Mouse (Mus musculus) MEL (cell line): Measurements from ENCODE around the gene Zfp472. TPM values are rescaled to one million over a fixed set of nuclear protein-coding genes. Genes with fewer than 3 reads are reported as not detected.

Experiments
- DNase-seq: peaks from one replicate; pipeline ENCODE4 v3.0.0; 2011; ENCODE audit warnings: low read depth, low spot score
- H3K27ac ChIP-seq: 2 replicates; pipeline ENCODE4 v1.5.1; 2012; ENCODE audit warnings: low read depth, mild to moderate bottlenecking, control low read depth, low read length, moderate library complexity; ENCODE audit not compliant: control insufficient read depth
- H3K27me3 ChIP-seq, 2 experiments: fragments of 150-350 bp in 1 of 2; sonication (generic) in 1 of 2; 2 replicates each; pipeline ENCODE4 v1.6.1; 2012; ENCODE audit warnings: low read length in 2 of 2, mild to moderate bottlenecking in 2 of 2, improper control_type of control experiment in 1 of 2, moderate library complexity in 1 of 2; ENCODE audit not compliant: insufficient read depth in 2 of 2, control insufficient read depth in 1 of 2
- H3K36me3 ChIP-seq, 2 experiments: 2 replicates each; pipeline ENCODE4 v1.6.1; 2012 to 2014; ENCODE audit warnings: low read length in 2 of 2, improper control_type of control experiment in 1 of 2, inconsistent platforms in 1 of 2, mild to moderate bottlenecking in 1 of 2; ENCODE audit not compliant: insufficient read depth in 2 of 2, control insufficient read depth in 1 of 2
- H3K4me1 ChIP-seq, 2 experiments: fragments of 150-350 bp in 1 of 2; sonication (generic) in 1 of 2; 2 replicates each; pipeline ENCODE4 v1.6.1; 2012; ENCODE audit warnings: low read length in 2 of 2, improper control_type of control experiment in 1 of 2, mild to moderate bottlenecking in 1 of 2; ENCODE audit not compliant: insufficient read depth in 2 of 2, control insufficient read depth in 1 of 2
- H3K4me3 ChIP-seq, 2 experiments: fragments of 150-350 bp in 1 of 2; sonication (generic) in 1 of 2; 2 replicates each; pipeline ENCODE4 v1.5.1; 2012; ENCODE audit warnings: low read depth in 2 of 2, low read length in 2 of 2, mild to moderate bottlenecking in 2 of 2, moderate library complexity in 2 of 2, control low read depth in 1 of 2, improper control_type of control experiment in 1 of 2; ENCODE audit not compliant: control insufficient read depth in 1 of 2, insufficient read depth in 1 of 2
- H3K79me2 ChIP-seq: 2 replicates; pipeline ENCODE4 v1.6.1; 2012; ENCODE audit warnings: mild to moderate bottlenecking, low read length, moderate library complexity; ENCODE audit not compliant: control insufficient read depth, poor library complexity, insufficient read depth
- H3K9ac ChIP-seq: 2 replicates; pipeline ENCODE4 v1.6.1; 2012; ENCODE audit warnings: low read depth, mild to moderate bottlenecking, control low read depth, low read length, moderate library complexity; ENCODE audit not compliant: control insufficient read depth, poor library complexity, severe bottlenecking
- H3K9me3 ChIP-seq: fragments of 150-350 bp; sonication (generic); replicated peaks from 2 replicates; pipeline ENCODE4 v1.6.1; 2012; ENCODE audit warnings: mild to moderate bottlenecking, low read length, improper control_type of control experiment, moderate library complexity; ENCODE audit not compliant: insufficient read depth
- CHD1 ChIP-seq: IDR thresholded peaks from 2 replicates; pipeline ENCODE4 v1.6.1; 2012; ENCODE audit warnings: low read depth, mild to moderate bottlenecking, inconsistent platforms, low read length, improper control_type of control experiment
- CHD2 ChIP-seq: IDR thresholded peaks from 2 replicates; pipeline ENCODE4 v1.6.1; 2011; ENCODE audit warnings: low read length, improper control_type of control experiment
- CTCF ChIP-seq, 3 experiments: IDR thresholded peaks in 2 of 3; conservative IDR thresholded peaks in 1 of 3; 2 replicates each; pipeline ENCODE4 v1.5.1; 2011 to 2012; ENCODE audit warnings: low read length in 3 of 3, low read depth in 2 of 3, mild to moderate bottlenecking in 2 of 3, improper control_type of control experiment in 1 of 3, inconsistent platforms in 1 of 3, mixed read lengths in 1 of 3, moderate library complexity in 1 of 3; ENCODE audit not compliant: control insufficient read depth in 1 of 3, insufficient read depth in 1 of 3, poor library complexity in 1 of 3, severe bottlenecking in 1 of 3
- ELF1 ChIP-seq: IDR thresholded peaks from 2 replicates; pipeline ENCODE4 v1.6.1; 2014; ENCODE audit warnings: low read depth, mild to moderate bottlenecking, inconsistent platforms, low read length, improper control_type of control experiment, moderate library complexity
- EP300 ChIP-seq, 2 experiments: IDR thresholded peaks; 2 replicates each; pipeline ENCODE4 v1.6.1; 2011; ENCODE audit warnings: improper control_type of control experiment in 2 of 2, low read length in 2 of 2, low read depth in 1 of 2, mild to moderate bottlenecking in 1 of 2
- GABPA ChIP-seq: IDR thresholded peaks from 2 replicates; pipeline ENCODE4 v1.6.1; 2012; ENCODE audit warnings: low read depth, mild to moderate bottlenecking, inconsistent platforms, low read length, improper control_type of control experiment, moderate library complexity
- MAZ ChIP-seq: IDR thresholded peaks from 2 replicates; pipeline ENCODE4 v1.6.1; 2012; ENCODE audit warnings: low read depth, mild to moderate bottlenecking, inconsistent platforms, low read length, improper control_type of control experiment
- MYC ChIP-seq: IDR thresholded peaks from 2 replicates; pipeline ENCODE4 v1.6.1; 2011; ENCODE audit warnings: low read depth, mild to moderate bottlenecking, low read length, improper control_type of control experiment, moderate library complexity
- NELFE ChIP-seq: IDR thresholded peaks from 2 replicates; pipeline ENCODE4 v1.6.1; 2011; ENCODE audit warnings: low read depth, low read length, improper control_type of control experiment
- RAD21 ChIP-seq: IDR thresholded peaks from 2 replicates; pipeline ENCODE4 v1.6.1; 2011; ENCODE audit warnings: mild to moderate bottlenecking, low read depth, low read length, improper control_type of control experiment
- RCOR1 ChIP-seq: IDR thresholded peaks from 2 replicates; pipeline ENCODE4 v1.6.1; 2012; ENCODE audit warnings: low read depth, mild to moderate bottlenecking, inconsistent platforms, low read length, improper control_type of control experiment
- SMC3 ChIP-seq: IDR thresholded peaks from 2 replicates; pipeline ENCODE4 v1.6.1; 2011; ENCODE audit warnings: low read depth, low read length, improper control_type of control experiment
- TBP ChIP-seq: IDR thresholded peaks from 2 replicates; pipeline ENCODE4 v1.8.0; 2011; ENCODE audit warnings: low read depth, low read length, improper control_type of control experiment
- ZKSCAN1 ChIP-seq: IDR thresholded peaks from 2 replicates; pipeline ENCODE4 v1.6.1; 2012; ENCODE audit warnings: low read depth, mild to moderate bottlenecking, inconsistent platforms, low read length, improper control_type of control experiment, moderate library complexity
- ZNF384 ChIP-seq: IDR thresholded peaks from 2 replicates; pipeline ENCODE4 v1.6.1; 2012; ENCODE audit warnings: low read depth, mild to moderate bottlenecking, inconsistent platforms, low read length, improper control_type of control experiment
- polyA plus RNA-seq, 2 experiments: library from polyadenylated mRNA; stranded (reverse) in 1 of 2; unstranded in 1 of 2; fragments of >175 nt in 1 of 2; fragments of >200 nt in 1 of 2; gene quantifications; 2 replicates each; pipeline versions ENCODE4 v1.2.1 to v1.2.4; 2012; ENCODE audit warnings: low replicate concordance in 2 of 2, low read depth in 1 of 2; ENCODE audit not compliant: insufficient read length in 2 of 2, insufficient read depth in 1 of 2, missing spikeins in 1 of 2
- total RNA-seq: library from RNA; depleted of rRNA; stranded (reverse); fragments of 300-350 nt; gene quantifications from 2 replicates; pipeline ENCODE4 v1.2.3, GENCODE M21; 2012

Zfp472 gene
- total and polyA plus RNA-seq, 3 experiments, result 7.1 to 13.4 TPM; not detected in 1

DNA sequence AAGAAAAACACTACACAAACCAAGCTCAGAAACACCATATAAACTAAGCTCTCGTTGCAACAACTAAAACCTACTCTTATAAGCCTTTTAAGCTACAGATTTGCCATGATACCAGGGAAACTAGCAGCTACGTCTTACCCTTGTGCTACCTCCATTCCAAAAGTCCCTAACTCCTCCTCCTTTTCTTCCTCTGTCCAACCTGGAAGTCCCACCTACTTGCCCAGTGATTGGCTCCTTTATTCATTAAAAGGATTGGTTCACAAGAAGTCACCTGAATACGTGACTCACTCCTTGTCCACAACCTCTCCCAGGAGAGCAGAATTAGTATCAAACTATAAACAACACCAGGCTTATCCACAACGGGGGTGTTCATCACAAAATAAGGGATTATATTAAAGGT lies 20.7 kb downstream of the Zfp472 start:
- Histone ChIP-seq H3K4me1 (no peaks in the 10 kb centered on the region), H3K36me3 (no peaks in the 10 kb centered on the region), H3K27me3 (no peaks in the 10 kb centered on the region), H3K27ac (no peak overlapping the region), H3K9me3 (no peaks in the 10 kb centered on the region), H3K9ac (no peak overlapping the region), H3K79me2 (no peaks in the 10 kb centered on the region), H3K4me3 (no peak overlapping the region)
- no peak for DNase-seq
- TF ChIP-seq ZNF384 (no peak), ZKSCAN1 (no peak), RCOR1 (no peak), CHD1 (no peak), CHD2 (no peak), NELFE (no peak)

DNA sequence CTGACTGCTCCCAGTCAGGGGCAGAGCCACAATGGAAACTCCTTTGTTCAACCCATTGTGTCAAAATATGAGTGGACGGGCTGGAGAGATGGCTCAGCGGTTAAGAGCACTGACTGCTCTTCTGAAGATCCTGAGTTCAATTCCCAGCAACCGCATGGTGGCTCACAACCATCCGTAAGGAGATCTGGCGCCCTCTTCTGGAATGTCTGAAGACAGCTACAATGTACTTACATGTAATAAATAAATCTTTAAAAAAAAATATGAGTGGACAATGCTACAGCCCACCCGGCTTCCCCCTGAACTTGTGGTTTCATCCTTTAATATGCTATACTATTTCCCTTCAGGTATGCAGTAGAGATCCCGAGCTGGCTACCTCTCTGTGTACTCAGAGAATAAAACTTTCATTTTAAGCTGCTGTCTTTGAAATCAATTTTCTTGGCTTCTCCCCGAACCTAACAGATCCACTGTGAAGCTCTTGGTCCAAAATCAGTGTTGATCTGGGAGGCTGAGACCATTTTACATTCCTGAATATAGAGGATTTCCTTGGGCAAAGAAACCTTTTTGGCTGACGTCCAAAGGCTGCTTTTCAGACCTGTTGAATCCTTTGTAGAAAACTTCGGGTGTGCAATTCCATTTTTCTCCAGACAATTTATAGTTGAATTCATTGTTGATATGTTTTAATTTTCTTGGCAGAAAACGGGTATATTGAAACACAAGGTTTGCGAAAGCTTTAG lies 26.5 kb downstream of the Zfp472 start:
- Histone ChIP-seq H3K79me2 (peaks cover 2% of the 10 kb centered on the region; the same call in 1 of the 2 replicates), H3K4me3 (peak overlapping the region; percentile 63 to 92), H3K4me1 (0 out of 4 replicates have a peak, but pooled peaks cover 0 to 2% of the 10 kb centered on the region in 2 experiments), H3K27me3 (no peaks in the 10 kb centered on the region), H3K36me3 (peaks cover 0 to 4% of the 10 kb centered on the region in 2 experiments; a peak in 2 of 4 replicates), H3K9me3 (no peaks in the 10 kb centered on the region), H3K27ac (no peak overlapping the region), H3K9ac (peak overlapping the region; percentile 46)
- no peak for TF ChIP-seq GABPA
- no peak for TF ChIP-seq ELF1
- peak; percentile 24 for TF ChIP-seq RAD21
- TF ChIP-seq MYC, result peak; percentile 72; the same call in 1 of the 2 replicates
- TF ChIP-seq TBP, result peak; percentile 46; the same call in 1 of the 2 replicates
- peak; percentile 35 to 51 (median 41); a peak in 5 of 6 replicates for TF ChIP-seq CTCF (IDR thresholded peaks at IDR 0.05 in 2 of 3, conservative IDR thresholded peaks at IDR 0.05 in 1 of 3; ENCODE audit: control insufficient read depth in 1 of 3, insufficient read depth in 1 of 3, low read depth in 2 of 3, low read length in 3 of 3, poor library complexity in 1 of 3, severe bottlenecking in 1 of 3)
- TF ChIP-seq MAZ, result no peak
- TF ChIP-seq ZNF384, result peak; percentile 52; the same call in 1 of the 2 replicates
- TF ChIP-seq EP300 (IDR thresholded peaks at IDR 0.05; ENCODE audit: low read depth in 1 of 2, low read length in 2 of 2), result no peak
- TF ChIP-seq SMC3, result no peak; the same call in 1 of the 2 replicates
- peak; percentile 78 for DNase-seq
